Mouse (Mus musculus): ENCODE results near the gene Lyve1. TPM values are rescaled to one million over a fixed set of nuclear protein-coding genes. Genes with fewer than 3 reads are reported as not detected.
A peak's percentile ranks its signal among the peaks of the same experiment; 100 is the strongest.

Lyve1 gene
- polyA plus RNA-seq, 1 experiment from 2014 or later = 0.41 TPM

GRCm38 (mm10) chr7:110816037-110816436 is 47.0 kb downstream of the Lyve1 start:
- Histone ChIP-seq H3K9me3 (replicated peaks; ENCODE audit: control insufficient read depth, low read length) (no peaks in the 10 kb centered on the region), H3K36me3 (replicated peaks; ENCODE audit: control insufficient read depth, insufficient read depth, low read depth, low read length) (no peaks in the 10 kb centered on the region), H3K4me1 (ENCODE audit: control insufficient read depth, insufficient read depth, low read length) (no peaks in the 10 kb centered on the region), H3K27ac (replicated peaks; ENCODE audit: low read depth, low read length) (no peak overlapping the region), H3K4me2 (ENCODE audit: low read depth, low read length) (no peak overlapping the region), H3K9ac (replicated peaks; ENCODE audit: low read length) (no peak overlapping the region), H3K27me3 (ENCODE audit: control insufficient read depth, insufficient read depth, low read length) (no peaks in the 10 kb centered on the region), H3K4me3 (ENCODE audit: low read depth, low read length) (no peak overlapping the region)
- 0 out of 2 replicates have a peak, but pooled peaks have one; percentile 14 for ATAC-seq (replicated peaks; ENCODE audit: insufficient number of reproducible peaks, low FRiP score, low TSS enrichment, low read depth)
- WGBS = 57% methylated on average over 5 of the region's 5 CpGs
- peak; percentile 81 for DNase-seq (ENCODE audit: low spot score)

DNA sequence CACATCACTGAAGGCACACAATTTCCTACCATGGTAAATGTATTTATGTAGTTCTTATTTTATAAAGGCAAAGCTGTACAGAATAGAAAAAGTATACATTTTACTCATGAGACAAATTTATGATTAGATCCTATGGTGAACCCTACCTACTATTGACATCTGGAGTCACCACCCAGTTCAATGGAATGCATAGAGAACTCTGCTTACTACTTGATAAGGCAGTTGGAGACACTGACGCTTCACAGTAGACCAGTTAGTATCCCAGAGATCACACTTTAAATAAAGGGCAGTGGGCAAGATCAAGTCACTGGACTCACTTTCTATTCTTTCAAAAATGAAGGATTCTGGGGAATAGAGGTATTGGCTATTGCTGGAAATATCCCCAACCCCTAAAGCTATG is 49.1 kb downstream of the Lyve1 start:
- no peaks in the 10 kb centered on the region for H3K27me3 ChIP-seq (ENCODE audit: control insufficient read depth, insufficient read depth, low read length)
- H3K4me3 ChIP-seq (ENCODE audit: low read depth, low read length) = no peak overlapping the region
- no peaks in the 10 kb centered on the region; the same call in 1 of the 2 replicates for H3K36me3 ChIP-seq (replicated peaks; ENCODE audit: control insufficient read depth, insufficient read depth, low read depth, low read length)
- H3K27ac ChIP-seq (replicated peaks; ENCODE audit: low read depth, low read length) = no peak overlapping the region
- 90% methylated on average over 1 of the region's 1 CpGs for WGBS
- DNase-seq (ENCODE audit: low spot score) (no peak), ATAC-seq (replicated peaks; ENCODE audit: insufficient number of reproducible peaks, low FRiP score, low TSS enrichment, low read depth) (no peak)
- no peaks in the 10 kb centered on the region for H3K4me1 ChIP-seq (ENCODE audit: control insufficient read depth, insufficient read depth, low read length)
- H3K9ac ChIP-seq (replicated peaks; ENCODE audit: low read length) = no peak overlapping the region
- no peaks in the 10 kb centered on the region for H3K9me3 ChIP-seq (replicated peaks; ENCODE audit: control insufficient read depth, low read length)
- H3K4me2 ChIP-seq (ENCODE audit: low read depth, low read length) = no peak overlapping the region

DNA sequence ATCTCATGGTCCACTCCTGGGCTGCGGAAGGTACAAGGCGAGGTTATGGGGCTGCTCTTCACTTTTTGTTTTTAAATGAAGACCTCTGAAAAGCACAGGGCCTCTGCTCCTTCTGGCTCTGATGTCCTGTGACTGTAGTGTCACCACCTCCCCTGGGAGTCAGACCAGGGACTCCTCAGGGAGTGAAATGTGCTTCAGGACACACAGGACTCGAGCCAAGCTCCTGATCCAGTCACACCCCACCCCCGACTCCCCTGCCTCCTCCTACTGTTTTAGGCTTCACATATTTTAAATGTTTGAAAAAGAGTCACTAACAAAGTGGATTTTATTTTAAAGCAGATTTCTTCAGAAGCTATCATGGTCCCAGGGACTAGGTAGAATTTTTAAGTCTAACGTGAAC is 51.5 kb downstream of the Lyve1 start:
- no peaks in the 10 kb centered on the region for H3K9me3 ChIP-seq (replicated peaks; ENCODE audit: control insufficient read depth, low read length)
- no peak overlapping the region for H3K4me3 ChIP-seq (ENCODE audit: low read depth, low read length)
- ATAC-seq (replicated peaks; ENCODE audit: insufficient number of reproducible peaks, low FRiP score, low TSS enrichment, low read depth) (no peak), DNase-seq (ENCODE audit: low spot score) (no peak)
- H3K9ac ChIP-seq (replicated peaks; ENCODE audit: low read length) = no peak overlapping the region
- H3K27me3 ChIP-seq (ENCODE audit: control insufficient read depth, insufficient read depth, low read length) = no peaks in the 10 kb centered on the region
- WGBS = 82% methylated on average over 5 of the region's 5 CpGs
- no peaks in the 10 kb centered on the region; the same call in 1 of the 2 replicates for H3K36me3 ChIP-seq (replicated peaks; ENCODE audit: control insufficient read depth, insufficient read depth, low read depth, low read length)
- H3K4me2 ChIP-seq (ENCODE audit: low read depth, low read length) = no peak overlapping the region
- no peak overlapping the region for H3K27ac ChIP-seq (replicated peaks; ENCODE audit: low read depth, low read length)
- H3K4me1 ChIP-seq (ENCODE audit: control insufficient read depth, insufficient read depth, low read length) = no peaks in the 10 kb centered on the region

GRCm38 (mm10) chr7:110810995-110811394 is 52.0 kb downstream of the Lyve1 start:
- H3K4me1 ChIP-seq (ENCODE audit: control insufficient read depth, insufficient read depth, low read length) = no peaks in the 10 kb centered on the region
- H3K27me3 ChIP-seq (ENCODE audit: control insufficient read depth, insufficient read depth, low read length) = no peaks in the 10 kb centered on the region
- H3K27ac ChIP-seq (replicated peaks; ENCODE audit: low read depth, low read length) = no peak overlapping the region
- no peaks in the 10 kb centered on the region; the same call in 1 of the 2 replicates for H3K36me3 ChIP-seq (replicated peaks; ENCODE audit: control insufficient read depth, insufficient read depth, low read depth, low read length)
- H3K4me2 ChIP-seq (ENCODE audit: low read depth, low read length) = no peak overlapping the region
- DNase-seq (ENCODE audit: low spot score) (no peak), ATAC-seq (replicated peaks; ENCODE audit: insufficient number of reproducible peaks, low FRiP score, low TSS enrichment, low read depth) (no peak)
- H3K4me3 ChIP-seq (ENCODE audit: low read depth, low read length) = no peak overlapping the region
- no peak overlapping the region for H3K9ac ChIP-seq (replicated peaks; ENCODE audit: low read length)
- WGBS = 88% methylated on average over 8 of the region's 8 CpGs
- H3K9me3 ChIP-seq (replicated peaks; ENCODE audit: control insufficient read depth, low read length) = no peaks in the 10 kb centered on the region

- no peaks in the 10 kb centered on the region; the same call in 1 of the 2 replicates for H3K36me3 ChIP-seq (replicated peaks; ENCODE audit: control insufficient read depth, insufficient read depth, low read depth, low read length)
- H3K9ac ChIP-seq (replicated peaks; ENCODE audit: low read length) = no peak overlapping the region
- H3K27ac ChIP-seq (replicated peaks; ENCODE audit: low read depth, low read length) = no peak overlapping the region
- H3K4me3 ChIP-seq (ENCODE audit: low read depth, low read length) = no peak overlapping the region
- ATAC-seq (replicated peaks; ENCODE audit: insufficient number of reproducible peaks, low FRiP score, low TSS enrichment, low read depth) = no peak
- WGBS = 86% methylated on average over 18 of the region's 18 CpGs
- H3K9me3 ChIP-seq (replicated peaks; ENCODE audit: control insufficient read depth, low read length) = no peaks in the 10 kb centered on the region
- H3K4me1 ChIP-seq (ENCODE audit: control insufficient read depth, insufficient read depth, low read length) = no peaks in the 10 kb centered on the region
- no peak for DNase-seq (ENCODE audit: low spot score)
- H3K27me3 ChIP-seq (ENCODE audit: control insufficient read depth, insufficient read depth, low read length) = no peaks in the 10 kb centered on the region
- H3K4me2 ChIP-seq (ENCODE audit: low read depth, low read length) = no peak overlapping the region
Observed at GRCm38 (mm10) chr7:110809585-110810557, 53.2 kb downstream of the Lyve1 start.

- H3K9me3 ChIP-seq (replicated peaks; ENCODE audit: control insufficient read depth, low read length) = no peaks in the 10 kb centered on the region
- H3K36me3 ChIP-seq (replicated peaks; ENCODE audit: control insufficient read depth, insufficient read depth, low read depth, low read length) = no peaks in the 10 kb centered on the region; the same call in 1 of the 2 replicates
- no peak overlapping the region for H3K4me3 ChIP-seq (ENCODE audit: low read depth, low read length)
- ATAC-seq (replicated peaks; ENCODE audit: insufficient number of reproducible peaks, low FRiP score, low TSS enrichment, low read depth) = no peak
- H3K9ac ChIP-seq (replicated peaks; ENCODE audit: low read length) = no peak overlapping the region
- no peaks in the 10 kb centered on the region for H3K4me1 ChIP-seq (ENCODE audit: control insufficient read depth, insufficient read depth, low read length)
- no peaks in the 10 kb centered on the region for H3K27me3 ChIP-seq (ENCODE audit: control insufficient read depth, insufficient read depth, low read length)
- peak; percentile 59 for DNase-seq (ENCODE audit: low spot score)
- WGBS = 24% methylated on average over 3 of the region's 3 CpGs
- H3K4me2 ChIP-seq (ENCODE audit: low read depth, low read length) = no peak overlapping the region
- no peak overlapping the region for H3K27ac ChIP-seq (replicated peaks; ENCODE audit: low read depth, low read length)
Observed at GRCm38 (mm10) chr7:110808962-110809361, 54.1 kb downstream of the Lyve1 start.

- no peak overlapping the region for H3K4me3 ChIP-seq (ENCODE audit: low read depth, low read length)
- no peak for ATAC-seq (replicated peaks; ENCODE audit: insufficient number of reproducible peaks, low FRiP score, low TSS enrichment, low read depth)
- H3K36me3 ChIP-seq (replicated peaks; ENCODE audit: control insufficient read depth, insufficient read depth, low read depth, low read length) = no peaks in the 10 kb centered on the region; the same call in 1 of the 2 replicates
- DNase-seq (ENCODE audit: low spot score) = no peak
- 94% methylated on average over 13 of the region's 13 CpGs for WGBS
- no peaks in the 10 kb centered on the region for H3K27me3 ChIP-seq (ENCODE audit: control insufficient read depth, insufficient read depth, low read length)
- H3K4me2 ChIP-seq (ENCODE audit: low read depth, low read length) = no peak overlapping the region
- no peak overlapping the region for H3K9ac ChIP-seq (replicated peaks; ENCODE audit: low read length)
- no peaks in the 10 kb centered on the region for H3K4me1 ChIP-seq (ENCODE audit: control insufficient read depth, insufficient read depth, low read length)
- H3K27ac ChIP-seq (replicated peaks; ENCODE audit: low read depth, low read length) = no peak overlapping the region
- no peaks in the 10 kb centered on the region for H3K9me3 ChIP-seq (replicated peaks; ENCODE audit: control insufficient read depth, low read length)
Observed at GRCm38 (mm10) chr7:110807460-110808030, 55.5 kb downstream of the Lyve1 start.

DNA sequence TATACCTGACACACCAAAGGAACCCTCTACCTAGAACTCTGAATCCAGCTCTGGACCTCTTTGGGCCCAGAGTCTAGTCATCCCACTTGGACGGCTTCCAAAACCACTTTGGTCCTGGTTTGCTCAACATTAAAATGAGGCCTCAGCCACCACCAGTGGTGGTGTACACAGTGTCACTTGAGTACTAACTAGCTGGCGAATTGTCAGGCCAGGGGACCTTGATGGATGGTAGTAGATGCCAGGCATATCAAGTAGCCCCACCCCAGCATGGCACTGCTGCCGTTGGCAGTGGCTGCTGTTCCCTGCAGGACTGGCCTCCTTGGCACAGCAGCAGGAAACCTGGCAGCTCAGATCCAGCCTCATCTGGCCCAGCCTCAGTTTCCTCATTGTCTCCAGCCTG is 58.8 kb downstream of the Lyve1 start:
- WGBS = 78% methylated on average over 3 of the region's 3 CpGs
- H3K9me3 ChIP-seq (replicated peaks; ENCODE audit: control insufficient read depth, low read length) = no peaks in the 10 kb centered on the region
- no peak overlapping the region for H3K4me2 ChIP-seq (ENCODE audit: low read depth, low read length)
- no peaks in the 10 kb centered on the region for H3K4me1 ChIP-seq (ENCODE audit: control insufficient read depth, insufficient read depth, low read length)
- no peaks in the 10 kb centered on the region for H3K36me3 ChIP-seq (replicated peaks; ENCODE audit: control insufficient read depth, insufficient read depth, low read depth, low read length)
- H3K9ac ChIP-seq (replicated peaks; ENCODE audit: low read length) = no peak overlapping the region
- no peaks in the 10 kb centered on the region for H3K27me3 ChIP-seq (ENCODE audit: control insufficient read depth, insufficient read depth, low read length)
- ATAC-seq (replicated peaks; ENCODE audit: insufficient number of reproducible peaks, low FRiP score, low TSS enrichment, low read depth) (no peak), DNase-seq (ENCODE audit: low spot score) (no peak)
- H3K4me3 ChIP-seq (ENCODE audit: low read depth, low read length) = no peak overlapping the region
- no peak overlapping the region for H3K27ac ChIP-seq (replicated peaks; ENCODE audit: low read depth, low read length)
